Mouse (Mus musculus): ENCODE measurements at regions not wholly inside any gene's neighbourhood (a gene's known extent, or its start where the extent isn't known, plus 50 kb on each side); places are given as distances from the start of the nearest gene placed in this dataset.
A peak's percentile ranks its signal among the peaks of the same experiment; 100 is the strongest.
"Not testable (repeated sequence)": the region's sequence is repeated elsewhere in the genome, so short reads cannot be mapped to it uniquely, and the experiment has no call there.

GRCm38 (mm10) chr17:17197229-17197628 lies 76.0 kb downstream of the Zfp97 start:
- Histone ChIP-seq H3K36me3 (peaks cover 13% of the 10 kb centered on the region), H3K9me3 (peaks cover 16% of the 10 kb centered on the region; the same call in 1 of the 2 replicates)
- 92% methylated on average over 2 of the region's 2 CpGs for WGBS
- H3K4me3 ChIP-seq; H3K4me1 ChIP-seq; ATAC-seq (ENCODE audit: insufficient number of reproducible peaks, low FRiP score, low TSS enrichment, low read depth); H3K4me2 ChIP-seq; H3K27me3 ChIP-seq; H3K9ac ChIP-seq; H3K27ac ChIP-seq: not testable (repeated sequence)

- Histone ChIP-seq H3K4me2 (no peak overlapping the region), H3K4me1 (no peaks in the 10 kb centered on the region), H3K36me3 (no peaks in the 10 kb centered on the region), H3K4me3 (no peak overlapping the region), H3K9ac (no peak overlapping the region), H3K27me3 (no peaks in the 10 kb centered on the region), H3K27ac (no peak overlapping the region), H3K9me3 (no peaks in the 10 kb centered on the region)
- WGBS = 40% methylated on average over 2 of the region's 2 CpGs
- no peak for ATAC-seq (ENCODE audit: insufficient number of reproducible peaks, low FRiP score, low TSS enrichment, low read depth)
Observed at GRCm38 (mm10) chr17:17229069-17229468, 107.9 kb downstream of the Zfp97 start.

GRCm38 (mm10) chr17:17234329-17235185 lies 113.3 kb downstream of the Zfp97 start:
- under 1% methylated on average over 22 of the region's 22 CpGs for WGBS
- not testable (repeated sequence) for H3K27me3 ChIP-seq, H3K9me3 ChIP-seq, H3K36me3 ChIP-seq, H3K4me1 ChIP-seq
- H3K27ac ChIP-seq = peak overlapping the region; percentile 76
- peak overlapping the region; percentile 44; the same call in 1 of the 2 replicates for H3K9ac ChIP-seq
- peak overlapping the region; percentile 55 for H3K4me3 ChIP-seq
- peak; percentile 94 for ATAC-seq (ENCODE audit: insufficient number of reproducible peaks, low FRiP score, low TSS enrichment, low read depth)
- peak overlapping the region; percentile 44 for H3K4me2 ChIP-seq

- Histone ChIP-seq H3K4me2 (peak overlapping the region; percentile 40), H3K9ac (peak overlapping the region; percentile 44; the same call in 1 of the 2 replicates), H3K27ac (peak overlapping the region; percentile 57; the same call in 1 of the 2 replicates), H3K4me3 (peak overlapping the region; percentile 55)
- not testable (repeated sequence) for H3K4me1 ChIP-seq; H3K9me3 ChIP-seq; H3K27me3 ChIP-seq; ATAC-seq (ENCODE audit: insufficient number of reproducible peaks, low FRiP score, low TSS enrichment, low read depth); H3K36me3 ChIP-seq
- 2% methylated on average over 5 of the region's 5 CpGs for WGBS
Observed at GRCm38 (mm10) chr17:17235186-17235482, 113.9 kb downstream of the Zfp97 start.
